Mouse (Mus musculus): ENCODE data around the gene Wdr60.

Wdr60 gene

DNA sequence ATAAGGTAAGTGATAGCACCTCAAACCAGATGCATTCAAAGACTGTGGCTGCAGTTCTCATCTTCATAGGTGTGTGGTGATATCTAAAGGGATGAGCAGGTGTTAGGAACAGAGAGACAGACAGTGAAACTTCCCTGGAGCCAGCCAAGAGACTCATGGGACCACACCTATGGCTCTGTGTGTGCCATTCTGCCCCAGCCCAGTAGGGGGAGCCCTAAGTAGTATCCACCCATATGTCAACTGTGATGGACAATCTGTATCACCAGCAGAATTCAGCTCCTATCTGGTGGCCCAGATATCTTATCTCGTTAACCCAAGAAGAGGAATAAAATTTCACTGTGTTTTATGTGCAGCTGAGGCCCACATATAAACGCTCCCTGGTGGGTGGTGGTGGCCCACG is 85.9 kb downstream of the Wdr60 start:
- 87% methylated on average over 3 of the region's 3 CpGs for WGBS

GRCm38 (mm10) chr12:116169666-116170065 is 93.2 kb downstream of the Wdr60 start:
- WGBS = 68% methylated on average over 5 of the region's 5 CpGs

DNA sequence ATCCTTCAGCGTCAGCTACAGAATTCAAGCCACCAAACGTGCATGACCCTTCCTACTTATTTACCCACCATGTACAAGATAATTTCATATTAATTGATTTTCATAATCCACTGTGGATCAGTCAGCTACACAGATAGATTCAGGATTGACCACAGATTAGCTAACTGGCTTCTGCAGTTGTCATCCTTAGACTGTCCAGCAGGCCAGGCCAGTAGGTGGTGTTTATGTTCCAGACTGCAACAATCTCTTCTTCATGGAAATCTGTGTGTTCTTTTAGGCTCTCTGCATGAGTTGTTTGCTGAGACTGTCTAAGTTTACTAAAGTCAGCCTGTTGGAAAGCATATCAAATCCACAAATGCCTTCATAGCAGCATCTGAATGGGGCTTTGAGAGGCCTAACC is 103.1 kb downstream of the Wdr60 start:
- WGBS = 95% methylated on average over 2 of the region's 2 CpGs

GRCm38 (mm10) chr12:116159223-116159622 is 103.6 kb downstream of the Wdr60 start:
- WGBS = 81% methylated on average over 5 of the region's 5 CpGs

- 62% methylated on average over 7 of the region's 7 CpGs for WGBS
These were observed 105.9 kb downstream of the Wdr60 start for GRCm38 (mm10) chr12:116156792-116157532.

Measured in cerebral cortex, adult 2 months (tissue).